Mouse (Mus musculus): ENCODE data around the gene Pcdh15. TPM values are rescaled to one million over a fixed set of nuclear protein-coding genes. Genes with fewer than 3 reads are reported as not detected.

Gene Pcdh15
- polyA plus RNA-seq, 1 experiment from 2014 or later, result 0.85 TPM

- no peak for DNase-seq (ENCODE audit: low spot score)
Observed at GRCm38 (mm10) chr10:74512315-74512714, 1413.2 kb downstream of the Pcdh15 start.

GRCm38 (mm10) chr10:74513743-74514142, 1414.6 kb downstream of the Pcdh15 start:
- DNase-seq (ENCODE audit: low spot score), result no peak

GRCm38 (mm10) chr10:74538371-74538770, 1439.2 kb downstream of the Pcdh15 start:
- no peak for DNase-seq (ENCODE audit: low spot score)

GRCm38 (mm10) chr10:74555326-74555725, 1456.2 kb downstream of the Pcdh15 start:
- DNase-seq (ENCODE audit: low spot score), result no peak

- no peak for DNase-seq (ENCODE audit: low spot score)
Observed at GRCm38 (mm10) chr10:74569603-74570002, 1470.5 kb downstream of the Pcdh15 start.

- DNase-seq (ENCODE audit: low spot score), result no peak
Observed at GRCm38 (mm10) chr10:74579924-74580323, 1480.8 kb downstream of the Pcdh15 start.

- no peak for DNase-seq (ENCODE audit: low spot score)
Observed at GRCm38 (mm10) chr10:74591799-74592198, 1492.7 kb downstream of the Pcdh15 start.

- no peak for DNase-seq (ENCODE audit: low spot score)
Observed at GRCm38 (mm10) chr10:74607683-74608082, 1508.5 kb downstream of the Pcdh15 start.

- DNase-seq (ENCODE audit: low spot score), result no peak
Observed at GRCm38 (mm10) chr10:74621837-74622236, 1522.7 kb downstream of the Pcdh15 start.

GRCm38 (mm10) chr10:74625715-74626114, 1526.6 kb downstream of the Pcdh15 start:
- no peak for DNase-seq (ENCODE audit: low spot score)

GRCm38 (mm10) chr10:74626596-74626995, 1527.5 kb downstream of the Pcdh15 start:
- DNase-seq (ENCODE audit: low spot score), result no peak

- no peak for DNase-seq (ENCODE audit: low spot score)
Observed at GRCm38 (mm10) chr10:74631314-74631713, 1532.2 kb downstream of the Pcdh15 start.

GRCm38 (mm10) chr10:74637040-74637439, 1537.9 kb downstream of the Pcdh15 start:
- no peak for DNase-seq (ENCODE audit: low spot score)

- DNase-seq (ENCODE audit: low spot score), result no peak
Observed at GRCm38 (mm10) chr10:74642125-74642524, 1543.0 kb downstream of the Pcdh15 start.

GRCm38 (mm10) chr10:74663171-74663570, 1564.0 kb downstream of the Pcdh15 start:
- no peak for DNase-seq (ENCODE audit: low spot score)

GRCm38 (mm10) chr10:74680016-74680491, 1580.9 kb downstream of the Pcdh15 start:
- no peak for DNase-seq (ENCODE audit: low spot score)

GRCm38 (mm10) chr10:74680559-74680958, 1581.4 kb downstream of the Pcdh15 start:
- DNase-seq (ENCODE audit: low spot score), result no peak
